Mouse (Mus musculus): ENCODE results near the gene Arhgap10.

DNA sequence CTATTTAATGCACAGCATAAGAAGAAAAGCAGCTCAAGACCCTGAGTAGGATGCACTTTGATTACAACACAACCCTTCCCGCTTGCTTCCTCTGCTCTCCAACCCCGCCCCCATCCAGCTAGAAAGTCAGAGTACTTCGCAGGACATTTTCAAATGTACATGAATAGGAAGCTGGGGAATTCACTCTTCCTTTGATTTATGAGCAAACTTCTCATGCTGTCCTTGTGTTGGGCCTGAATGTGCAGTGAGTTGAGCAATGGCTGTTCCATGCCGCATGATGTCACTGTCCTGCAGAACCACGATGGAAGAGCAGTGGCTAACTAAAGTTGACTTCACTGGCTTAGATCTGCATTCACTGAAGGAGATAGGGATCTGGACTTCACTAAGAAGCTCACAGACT is 242.2 kb downstream of the Arhgap10 start:
- TF ChIP-seq POLR2A (IDR thresholded peaks at IDR 0.05; ENCODE audit: borderline replicate concordance, low read depth, low read length) (no peak), CTCF (IDR thresholded peaks at IDR 0.05; ENCODE audit: low read depth, low read length) (no peak)
